Mouse (Mus musculus) B cell, adult 62 days (primary cell): ENCODE measurements around the gene Mtif3. TPM values are rescaled to one million over a fixed set of nuclear protein-coding genes. Genes with fewer than 3 reads are reported as not detected.

Experiments
- total RNA-seq: library from RNA; stranded (reverse); gene quantifications from 4 replicates; pipeline ENCODE4 v1.2.4, GENCODE M21; 2023

Mtif3 gene
- total RNA-seq = 11.2 to 13.6 TPM (median 12.0 TPM) in 4 replicates

GRCm38 (mm10) chr5:146963118-146963936 is at the start of gene Mtif3:
TSS of gene Mtif3 (minus strand) at chr5:146963800.

GRCm38 (mm10) chr5:146948508-146949088 is 15.0 kb downstream of the Mtif3 start, which contains the start of gene Gtf3a:
TSS of gene Gtf3a (plus strand) at chr5:146948657.

Other genes with a start within 250 kb of the Mtif3 start
- 41.2 to 45.8 TPM (median 43.9 TPM) in 4 replicates for gene Usp12, start 168.8 kb downstream of the Mtif3 start, total RNA-seq
- 646 to 698 TPM (median 671 TPM) in 4 replicates for gene Rpl21, start 130.9 kb downstream of the Mtif3 start, total RNA-seq
- 1.3 to 1.5 TPM in 2 of 4 replicates, not detected in the others for gene Rasl11a, start 118.7 kb downstream of the Mtif3 start, total RNA-seq
- gene Gtf3a, start 15.1 kb downstream of the Mtif3 start, total RNA-seq = 24.4 to 29.8 TPM (median 27.4 TPM) in 4 replicates
- gene Lnx2, start 112.8 kb upstream of the Mtif3 start, total RNA-seq = 25.2 to 27.5 TPM (median 27.4 TPM) in 4 replicates
- gene Polr1d, start 113.2 kb upstream of the Mtif3 start, total RNA-seq = 94.4 to 96.4 TPM (median 95.9 TPM) in 4 replicates
- not detected in 4 replicates for gene Gsx1, start 224.9 kb upstream of the Mtif3 start, total RNA-seq